Mouse (Mus musculus) CH12.LX (cell line): ENCODE results near the gene Crybg2.

ENCODE experiments used
- CHD2 ChIP-seq: IDR thresholded peaks from 2 replicates; pipeline ENCODE4 v1.6.1; 2011; ENCODE audit warnings: low read length, improper control_type of control experiment
- CTCF ChIP-seq, 2 experiments: IDR thresholded peaks in 1 of 2; conservative IDR thresholded peaks in 1 of 2; 2 replicates each; pipeline ENCODE4 v1.5.1; 2011 to 2012; ENCODE audit warnings: low read depth in 2 of 2, low read length in 2 of 2, improper control_type of control experiment in 1 of 2, inconsistent platforms in 1 of 2, mild to moderate bottlenecking in 1 of 2, moderate library complexity in 1 of 2
- EP300 ChIP-seq: IDR thresholded peaks from 2 replicates; pipeline ENCODE4 v1.6.1; 2011; ENCODE audit warnings: low read length, improper control_type of control experiment
- GABPA ChIP-seq: IDR thresholded peaks from 2 replicates; pipeline ENCODE4 v1.6.1; 2012; ENCODE audit warnings: low read depth, low read length, improper control_type of control experiment, inconsistent platforms; ENCODE audit not compliant: insufficient replicate concordance
- HCFC1 ChIP-seq: IDR thresholded peaks from 2 replicates; pipeline ENCODE4 v1.6.1; 2012; ENCODE audit warnings: low read depth, mild to moderate bottlenecking, inconsistent platforms, low read length, improper control_type of control experiment
- POLR2A ChIP-seq: IDR thresholded peaks from 2 replicates; pipeline ENCODE4 v1.6.1; 2011; ENCODE audit warnings: low read depth, mild to moderate bottlenecking, improper control_type of control experiment, low read length
- USF2 ChIP-seq: conservative IDR thresholded peaks from 2 replicates; pipeline ENCODE4 v1.6.1; 2011; ENCODE audit warnings: low read depth, low read length, improper control_type of control experiment
- ZC3H11A ChIP-seq: IDR thresholded peaks from 2 replicates; pipeline ENCODE4 v1.6.1; 2012; ENCODE audit warnings: low read depth, mild to moderate bottlenecking, inconsistent platforms, low read length, improper control_type of control experiment
- ZMIZ1 ChIP-seq: IDR thresholded peaks from 2 replicates; pipeline ENCODE4 v1.6.1; 2012; ENCODE audit warnings: low read depth, mild to moderate bottlenecking, inconsistent platforms, low read length, improper control_type of control experiment

- TF ChIP-seq CTCF (conservative IDR thresholded peaks at IDR 0.05 in 1 of 2, IDR thresholded peaks at IDR 0.05 in 1 of 2; ENCODE audit: low read depth in 2 of 2, low read length in 2 of 2) (no peak), POLR2A (peak; percentile 23; the same call in 1 of the 2 replicates), EP300 (no peak), HCFC1 (no peak), ZC3H11A (no peak), USF2 (no peak), GABPA (no peak), CHD2 (no peak), ZMIZ1 (no peak)
These were observed 66.5 kb downstream of the Crybg2 start for GRCm38 (mm10) chr4:134127121-134127455.
